Mouse (Mus musculus): Measurements from ENCODE around the gene Lrsam1. TPM values are rescaled to one million over a fixed set of nuclear protein-coding genes. Genes with fewer than 3 reads are reported as not detected.

Lrsam1 gene
- polyA plus RNA-seq, 1 experiment, result 10.3 TPM

- TF ChIP-seq FOSL1 (IDR thresholded peaks at IDR 0.05; ENCODE audit: insufficient read depth, low read length, poor library complexity, severe bottlenecking), result no peak
- TF ChIP-seq CEBPB (IDR thresholded peaks at IDR 0.05; ENCODE audit: low read depth), result no peak
- TF ChIP-seq CTCF (IDR thresholded peaks at IDR 0.05; ENCODE audit: control insufficient read depth, insufficient read depth, insufficient read length), result no peak
- TF ChIP-seq MYOD1 (IDR thresholded peaks at IDR 0.05; ENCODE audit: control insufficient read depth, insufficient read length, low read depth), result no peak
- no peak for TF ChIP-seq MAX (IDR thresholded peaks at IDR 0.05)
- no peak overlapping the region for H3ac ChIP-seq (ENCODE audit: control insufficient read depth, insufficient read length, low read depth)
- no peaks in the 10 kb centered on the region for H3K79me2 ChIP-seq (ENCODE audit: control insufficient read depth, insufficient read depth)
- H3K79me3 ChIP-seq (ENCODE audit: low read depth), result no peaks in the 10 kb centered on the region
- no peaks in the 10 kb centered on the region for H3K27me3 ChIP-seq (ENCODE audit: control insufficient read depth, insufficient read depth, insufficient read length)
- no peak overlapping the region for H3K4me3 ChIP-seq (ENCODE audit: insufficient read depth, poor library complexity, severe bottlenecking)
- peaks cover 27% of the 10 kb centered on the region for H3K36me3 ChIP-seq (ENCODE audit: control insufficient read depth, insufficient read depth)
Measured at GRCm38 (mm10) chr2:32954581-32954980, 6.8 kb downstream of the Lrsam1 start.

- H3K27me3 ChIP-seq (ENCODE audit: control insufficient read depth, insufficient read depth, insufficient read length), result no peaks in the 10 kb centered on the region
- H3K79me3 ChIP-seq (ENCODE audit: low read depth), result no peaks in the 10 kb centered on the region
- TF ChIP-seq CTCF (IDR thresholded peaks at IDR 0.05; ENCODE audit: control insufficient read depth, insufficient read depth, insufficient read length) (no peak), MYOG (IDR thresholded peaks at IDR 0.05; ENCODE audit: control insufficient read depth, extremely low read depth, insufficient read length) (no peak), USF1 (IDR thresholded peaks at IDR 0.05; ENCODE audit: low read depth) (no peak), FOSL1 (IDR thresholded peaks at IDR 0.05; ENCODE audit: insufficient read depth, low read length, poor library complexity, severe bottlenecking) (no peak), CEBPB (IDR thresholded peaks at IDR 0.05; ENCODE audit: low read depth) (no peak)
- H3K79me2 ChIP-seq (ENCODE audit: control insufficient read depth, insufficient read depth), result no peaks in the 10 kb centered on the region
- H3ac ChIP-seq (ENCODE audit: control insufficient read depth, insufficient read length, low read depth), result no peak overlapping the region
- no peak overlapping the region for H3K4me3 ChIP-seq (ENCODE audit: insufficient read depth, poor library complexity, severe bottlenecking)
- H3K36me3 ChIP-seq (ENCODE audit: control insufficient read depth, insufficient read depth), result peaks cover 19% of the 10 kb centered on the region
Measured at GRCm38 (mm10) chr2:32947454-32947853, 14.0 kb downstream of the Lrsam1 start.

- TF ChIP-seq FOSL1 (IDR thresholded peaks at IDR 0.05; ENCODE audit: insufficient read depth, low read length, poor library complexity, severe bottlenecking) (no peak), MYOD1 (IDR thresholded peaks at IDR 0.05; ENCODE audit: control insufficient read depth, insufficient read length, low read depth) (no peak), CEBPB (IDR thresholded peaks at IDR 0.05; ENCODE audit: low read depth) (no peak), USF1 (IDR thresholded peaks at IDR 0.05; ENCODE audit: low read depth) (no peak), MAX (IDR thresholded peaks at IDR 0.05) (no peak), CTCF (IDR thresholded peaks at IDR 0.05; ENCODE audit: control insufficient read depth, insufficient read depth, insufficient read length) (no peak), MYOG (IDR thresholded peaks at IDR 0.05; ENCODE audit: control insufficient read depth, extremely low read depth, insufficient read length) (no peak)
- Histone ChIP-seq H3K36me3 (ENCODE audit: control insufficient read depth, insufficient read depth) (peaks cover 44% of the 10 kb centered on the region), H3K79me3 (ENCODE audit: low read depth) (no peaks in the 10 kb centered on the region), H3K4me3 (ENCODE audit: insufficient read depth, poor library complexity, severe bottlenecking) (no peak overlapping the region), H3K27me3 (ENCODE audit: control insufficient read depth, insufficient read depth, insufficient read length) (no peaks in the 10 kb centered on the region), H3K79me2 (ENCODE audit: control insufficient read depth, insufficient read depth) (no peaks in the 10 kb centered on the region), H3ac (ENCODE audit: control insufficient read depth, insufficient read length, low read depth) (no peak overlapping the region)
Measured at GRCm38 (mm10) chr2:32940483-32940882, 20.9 kb downstream of the Lrsam1 start.

DNA sequence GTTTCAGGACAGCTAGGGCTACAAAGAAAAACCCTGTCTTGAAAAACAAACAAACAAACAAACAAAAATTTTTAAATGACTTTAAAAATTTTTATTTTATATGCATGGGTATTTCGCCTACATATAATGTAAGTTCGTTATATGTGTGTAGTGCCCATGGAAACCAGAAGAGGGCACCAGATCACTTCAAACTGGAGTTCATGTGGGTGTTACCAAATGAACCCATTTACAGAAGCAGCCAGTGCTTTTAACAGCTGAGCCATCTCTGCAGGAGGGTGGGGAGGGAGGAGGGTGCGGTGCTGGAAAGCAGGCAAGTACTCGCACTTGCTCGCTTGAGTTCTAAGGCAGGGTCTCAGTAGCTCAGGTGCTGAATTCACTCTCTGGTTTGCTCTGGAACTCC is 22.0 kb downstream of the Lrsam1 start:
- no peak for TF ChIP-seq MYOG (IDR thresholded peaks at IDR 0.05; ENCODE audit: control insufficient read depth, extremely low read depth, insufficient read length)
- TF ChIP-seq MAX (IDR thresholded peaks at IDR 0.05), result no peak
- no peak for TF ChIP-seq CTCF (IDR thresholded peaks at IDR 0.05; ENCODE audit: control insufficient read depth, insufficient read depth, insufficient read length)
- no peak for TF ChIP-seq FOSL1 (IDR thresholded peaks at IDR 0.05; ENCODE audit: insufficient read depth, low read length, poor library complexity, severe bottlenecking)
- TF ChIP-seq MYOD1 (IDR thresholded peaks at IDR 0.05; ENCODE audit: control insufficient read depth, insufficient read length, low read depth), result no peak
- TF ChIP-seq CEBPB (IDR thresholded peaks at IDR 0.05; ENCODE audit: low read depth), result no peak
- TF ChIP-seq USF1 (IDR thresholded peaks at IDR 0.05; ENCODE audit: low read depth), result no peak
- Histone ChIP-seq H3K27me3 (ENCODE audit: control insufficient read depth, insufficient read depth, insufficient read length) (no peaks in the 10 kb centered on the region), H3K36me3 (ENCODE audit: control insufficient read depth, insufficient read depth) (peaks cover 42% of the 10 kb centered on the region), H3K4me3 (ENCODE audit: insufficient read depth, poor library complexity, severe bottlenecking) (no peak overlapping the region), H3ac (ENCODE audit: control insufficient read depth, insufficient read length, low read depth) (no peak overlapping the region), H3K79me3 (ENCODE audit: low read depth) (no peaks in the 10 kb centered on the region), H3K79me2 (ENCODE audit: control insufficient read depth, insufficient read depth) (no peaks in the 10 kb centered on the region)

GRCm38 (mm10) chr2:32938741-32939140 is 22.7 kb downstream of the Lrsam1 start:
- Histone ChIP-seq H3K36me3 (ENCODE audit: control insufficient read depth, insufficient read depth) (peaks cover 42% of the 10 kb centered on the region), H3K4me3 (ENCODE audit: insufficient read depth, poor library complexity, severe bottlenecking) (no peak overlapping the region)
- TF ChIP-seq CEBPB (IDR thresholded peaks at IDR 0.05; ENCODE audit: low read depth) (no peak), MYOD1 (IDR thresholded peaks at IDR 0.05; ENCODE audit: control insufficient read depth, insufficient read length, low read depth) (no peak), MAX (IDR thresholded peaks at IDR 0.05) (no peak), USF1 (IDR thresholded peaks at IDR 0.05; ENCODE audit: low read depth) (no peak), FOSL1 (IDR thresholded peaks at IDR 0.05; ENCODE audit: insufficient read depth, low read length, poor library complexity, severe bottlenecking) (no peak), MYOG (IDR thresholded peaks at IDR 0.05; ENCODE audit: control insufficient read depth, extremely low read depth, insufficient read length) (no peak), CTCF (IDR thresholded peaks at IDR 0.05; ENCODE audit: control insufficient read depth, insufficient read depth, insufficient read length) (no peak)

DNA sequence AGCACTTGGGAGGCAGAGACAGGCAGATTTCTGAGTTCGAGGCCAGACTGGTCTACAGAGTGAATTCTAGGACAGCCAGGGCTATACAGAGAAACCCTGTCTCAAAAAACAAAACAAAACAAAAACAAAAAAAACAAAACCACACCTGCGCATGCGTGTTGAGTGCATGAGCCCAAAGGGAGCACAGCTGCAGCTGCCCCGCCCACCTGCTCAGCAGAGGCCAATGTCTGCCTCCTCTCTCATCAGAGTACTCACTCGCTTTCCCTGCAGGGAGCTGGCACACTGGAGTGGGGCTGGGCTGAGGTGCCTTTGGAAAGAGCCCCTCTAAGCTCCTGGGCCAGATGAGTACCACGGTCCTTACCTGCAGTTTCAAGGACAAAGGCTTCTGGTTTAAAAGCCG is 29.7 kb downstream of the Lrsam1 start:
- Histone ChIP-seq H3K79me2 (ENCODE audit: control insufficient read depth, insufficient read depth) (no peaks in the 10 kb centered on the region), H3K27me3 (ENCODE audit: control insufficient read depth, insufficient read depth, insufficient read length) (no peaks in the 10 kb centered on the region), H3K79me3 (ENCODE audit: low read depth) (no peaks in the 10 kb centered on the region), H3K36me3 (ENCODE audit: control insufficient read depth, insufficient read depth) (peaks cover 12% of the 10 kb centered on the region), H3ac (ENCODE audit: control insufficient read depth, insufficient read length, low read depth) (no peak overlapping the region), H3K4me3 (ENCODE audit: insufficient read depth, poor library complexity, severe bottlenecking) (no peak overlapping the region)
- TF ChIP-seq CEBPB (IDR thresholded peaks at IDR 0.05; ENCODE audit: low read depth) (no peak), MAX (IDR thresholded peaks at IDR 0.05) (peak; percentile 17), USF1 (IDR thresholded peaks at IDR 0.05; ENCODE audit: low read depth) (no peak), MYOD1 (IDR thresholded peaks at IDR 0.05; ENCODE audit: control insufficient read depth, insufficient read length, low read depth) (no peak), CTCF (IDR thresholded peaks at IDR 0.05; ENCODE audit: control insufficient read depth, insufficient read depth, insufficient read length) (no peak)

More at GRCm38 (mm10) chr2:32938741-32939140, 22.7 kb downstream of the Lrsam1 start:
- Histone ChIP-seq H3K79me2 (ENCODE audit: control insufficient read depth, insufficient read depth) (no peaks in the 10 kb centered on the region), H3ac (ENCODE audit: control insufficient read depth, insufficient read length, low read depth) (no peak overlapping the region), H3K79me3 (ENCODE audit: low read depth) (no peaks in the 10 kb centered on the region), H3K27me3 (ENCODE audit: control insufficient read depth, insufficient read depth, insufficient read length) (no peaks in the 10 kb centered on the region)
